Mouse (Mus musculus) E14TG2a.4 (cell line): ENCODE data around the gene Gm49396.

Experiments used
- CTCF ChIP-seq: conservative IDR thresholded peaks from 2 replicates; pipeline ENCODE4 v1.5.1; 2014; ENCODE audit warnings: low read length
- POU5F1 ChIP-seq: IDR thresholded peaks from 2 replicates; pipeline ENCODE4 v1.6.1; 2014; ENCODE audit warnings: low read length, borderline replicate concordance

DNA sequence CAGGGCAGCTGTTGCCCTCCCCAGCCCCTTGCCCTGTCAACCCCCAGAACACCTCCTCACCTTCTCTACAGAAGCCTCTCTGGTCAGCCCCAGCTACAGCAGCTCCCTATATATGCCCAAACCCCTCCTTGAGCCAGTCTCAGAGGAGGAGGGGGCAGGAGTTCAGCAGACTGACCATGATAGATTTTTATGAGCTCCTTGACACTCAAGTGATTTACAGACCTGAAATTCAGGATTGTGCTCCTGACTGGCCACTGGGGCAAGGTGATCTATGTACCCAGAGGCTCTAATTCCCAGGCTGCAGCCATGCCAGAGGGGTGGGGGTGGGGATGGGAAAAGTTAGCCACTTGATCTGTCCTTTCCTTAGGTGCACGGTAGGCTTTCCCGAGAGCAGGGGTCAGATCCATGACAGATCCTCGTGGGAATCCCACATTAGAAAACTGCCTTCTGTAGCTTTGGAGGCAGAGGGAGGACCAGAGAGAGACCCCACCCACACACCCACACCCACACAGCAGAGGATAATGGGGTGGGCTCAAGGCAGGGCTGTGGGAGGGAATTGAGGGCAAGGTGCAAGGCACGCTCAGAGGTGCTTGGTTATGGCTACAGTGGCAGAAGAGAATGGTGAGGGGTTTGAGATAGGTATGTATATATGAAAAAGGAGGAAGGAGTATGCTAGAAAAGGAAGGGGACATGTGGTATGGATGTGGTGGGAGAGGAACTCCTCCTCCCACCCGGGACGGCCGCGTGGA lies 49.7 kb downstream of the Gm49396 start, which contains the start of gene Upk1a:
- TF ChIP-seq CTCF (no peak), POU5F1 (no peak)
